Mouse (Mus musculus): ENCODE results near the gene Borcs7. TPM values are rescaled to one million over a fixed set of nuclear protein-coding genes. Genes with fewer than 3 reads are reported as not detected.
"Not testable (repeated sequence)": the region's sequence is repeated elsewhere in the genome, so short reads cannot be mapped to it uniquely, and the experiment has no call there.

The Borcs7 gene
- total and polyA plus RNA-seq, 2 experiments from 2014 or later: 13.2 to 43.0 TPM

- H3K27ac ChIP-seq (ENCODE audit: low read depth, low read length): no peak overlapping the region
- H3K4me3 ChIP-seq (ENCODE audit: low read depth, low read length): no peak overlapping the region
- WGBS: 46% methylated on average over 8 of the region's 8 CpGs
- H3K27me3 ChIP-seq (ENCODE audit: insufficient read depth, low read length): no peaks in the 10 kb centered on the region
- H3K36me3 ChIP-seq (ENCODE audit: insufficient read depth, low read length): no peaks in the 10 kb centered on the region
- no peaks in the 10 kb centered on the region for H3K9me3 ChIP-seq (ENCODE audit: low read length)
- no peak overlapping the region for H3K4me2 ChIP-seq (ENCODE audit: low read depth, low read length, poor library complexity, severe bottlenecking)
- no peak for ATAC-seq (ENCODE audit: low FRiP score)
- H3K4me1 ChIP-seq (ENCODE audit: insufficient read depth, low read length): no peaks in the 10 kb centered on the region
- TF ChIP-seq CTCF (IDR thresholded peaks at IDR 0.05): no peak
- peak; percentile 58 for DNase-seq (ENCODE audit: low spot score)
- no peak overlapping the region for H3K9ac ChIP-seq (replicated peaks; ENCODE audit: low read length, poor library complexity, severe bottlenecking)
Observed at GRCm38 (mm10) chr19:46727140-46727736, 37.5 kb downstream of the Borcs7 start.

- Histone ChIP-seq H3K27ac (ENCODE audit: low read depth, low read length) (no peak overlapping the region), H3K36me3 (ENCODE audit: insufficient read depth, low read length) (no peaks in the 10 kb centered on the region), H3K4me1 (ENCODE audit: insufficient read depth, low read length) (no peaks in the 10 kb centered on the region), H3K27me3 (ENCODE audit: insufficient read depth, low read length) (no peaks in the 10 kb centered on the region), H3K9me3 (ENCODE audit: low read length) (no peaks in the 10 kb centered on the region), H3K4me2 (ENCODE audit: low read depth, low read length, poor library complexity, severe bottlenecking) (no peak overlapping the region), H3K4me3 (ENCODE audit: low read depth, low read length) (no peak overlapping the region), H3K9ac (replicated peaks; ENCODE audit: low read length, poor library complexity, severe bottlenecking) (no peak overlapping the region)
- DNase-seq (ENCODE audit: low spot score) (no peak), ATAC-seq (ENCODE audit: low FRiP score) (no peak)
- WGBS: 85% methylated on average over 11 of the region's 11 CpGs
- TF ChIP-seq CTCF (IDR thresholded peaks at IDR 0.05): no peak
Observed at GRCm38 (mm10) chr19:46727945-46728540, 38.3 kb downstream of the Borcs7 start.

- Histone ChIP-seq H3K4me1 (ENCODE audit: insufficient read depth, low read length) (no peaks in the 10 kb centered on the region), H3K9ac (replicated peaks; ENCODE audit: low read length, poor library complexity, severe bottlenecking) (no peak overlapping the region), H3K4me3 (ENCODE audit: low read depth, low read length) (no peak overlapping the region), H3K36me3 (ENCODE audit: insufficient read depth, low read length) (no peaks in the 10 kb centered on the region), H3K27me3 (ENCODE audit: insufficient read depth, low read length) (no peaks in the 10 kb centered on the region), H3K9me3 (ENCODE audit: low read length) (no peaks in the 10 kb centered on the region), H3K4me2 (ENCODE audit: low read depth, low read length, poor library complexity, severe bottlenecking) (no peak overlapping the region), H3K27ac (ENCODE audit: low read depth, low read length) (no peak overlapping the region)
- no peak for TF ChIP-seq CTCF (IDR thresholded peaks at IDR 0.05)
- 90% methylated on average over 3 of the region's 3 CpGs for WGBS
- ATAC-seq (ENCODE audit: low FRiP score): no peak
- DNase-seq (ENCODE audit: low spot score): no peak
Observed at GRCm38 (mm10) chr19:46728909-46729308, 39.2 kb downstream of the Borcs7 start.

- no peak overlapping the region for H3K4me3 ChIP-seq (ENCODE audit: low read depth, low read length)
- H3K27me3 ChIP-seq (ENCODE audit: insufficient read depth, low read length): no peaks in the 10 kb centered on the region
- ATAC-seq (ENCODE audit: low FRiP score) (no peak), DNase-seq (ENCODE audit: low spot score) (no peak)
- no peaks in the 10 kb centered on the region for H3K9me3 ChIP-seq (ENCODE audit: low read length)
- H3K27ac ChIP-seq (ENCODE audit: low read depth, low read length): no peak overlapping the region
- WGBS: 83% methylated on average over 10 of the region's 10 CpGs
- TF ChIP-seq CTCF (IDR thresholded peaks at IDR 0.05): no peak
- H3K4me1 ChIP-seq (ENCODE audit: insufficient read depth, low read length): no peaks in the 10 kb centered on the region
- no peaks in the 10 kb centered on the region for H3K36me3 ChIP-seq (ENCODE audit: insufficient read depth, low read length)
- H3K9ac ChIP-seq (replicated peaks; ENCODE audit: low read length, poor library complexity, severe bottlenecking): no peak overlapping the region
- no peak overlapping the region for H3K4me2 ChIP-seq (ENCODE audit: low read depth, low read length, poor library complexity, severe bottlenecking)
Observed at GRCm38 (mm10) chr19:46731351-46731750, 41.6 kb downstream of the Borcs7 start.

GRCm38 (mm10) chr19:46732673-46733072 lies 43.0 kb downstream of the Borcs7 start:
- 94% methylated on average over 5 of the region's 5 CpGs for WGBS
- ATAC-seq (ENCODE audit: low FRiP score): not testable (repeated sequence)

GRCm38 (mm10) chr19:46733626-46734025 lies 43.9 kb downstream of the Borcs7 start:
- no peak overlapping the region for H3K4me2 ChIP-seq (ENCODE audit: low read depth, low read length, poor library complexity, severe bottlenecking)
- 94% methylated on average over 7 of the region's 7 CpGs for WGBS

More at GRCm38 (mm10) chr19:46732673-46733072, 43.0 kb downstream of the Borcs7 start:
- not testable (repeated sequence) for H3K4me3 ChIP-seq (ENCODE audit: low read depth, low read length); H3K4me2 ChIP-seq (ENCODE audit: low read depth, low read length, poor library complexity, severe bottlenecking); H3K4me1 ChIP-seq (ENCODE audit: insufficient read depth, low read length); H3K27me3 ChIP-seq (ENCODE audit: insufficient read depth, low read length); H3K9me3 ChIP-seq (ENCODE audit: low read length); DNase-seq (ENCODE audit: low spot score); H3K36me3 ChIP-seq (ENCODE audit: insufficient read depth, low read length); H3K27ac ChIP-seq (ENCODE audit: low read depth, low read length); H3K9ac ChIP-seq (replicated peaks; ENCODE audit: low read length, poor library complexity, severe bottlenecking)

More at GRCm38 (mm10) chr19:46733626-46734025, 43.9 kb downstream of the Borcs7 start:
- no peaks in the 10 kb centered on the region for H3K36me3 ChIP-seq (ENCODE audit: insufficient read depth, low read length)
- no peak for TF ChIP-seq CTCF (IDR thresholded peaks at IDR 0.05)
- H3K27ac ChIP-seq (ENCODE audit: low read depth, low read length): no peak overlapping the region
- H3K9ac ChIP-seq (replicated peaks; ENCODE audit: low read length, poor library complexity, severe bottlenecking): no peak overlapping the region
- H3K4me3 ChIP-seq (ENCODE audit: low read depth, low read length): no peak overlapping the region
- H3K4me1 ChIP-seq (ENCODE audit: insufficient read depth, low read length): no peaks in the 10 kb centered on the region
- DNase-seq (ENCODE audit: low spot score) (no peak), ATAC-seq (ENCODE audit: low FRiP score) (no peak)
- H3K27me3 ChIP-seq (ENCODE audit: insufficient read depth, low read length): no peaks in the 10 kb centered on the region
- no peaks in the 10 kb centered on the region for H3K9me3 ChIP-seq (ENCODE audit: low read length)

Data from midbrain, postnatal 0 days (tissue).